Mouse (Mus musculus) cerebellum, postnatal 25 days (tissue): ENCODE data around the gene Polrmt.

Experiments used
- DNase-seq, 2 experiments: peaks; one replicate each; pipeline ENCODE4 v3.0.0; 2021; ENCODE audit warnings: mixed read lengths in 2 of 2

Polrmt gene

GRCm38 (mm10) chr10:79745898-79746773 lies at the start of gene Polrmt:
Gene Polrmt (minus strand): TSS chr10:79746581.
- DNase-seq: peak; percentile 95 to 97

- DNase-seq: no peak
Measured at GRCm38 (mm10) chr10:79795905-79796304, 49.5 kb upstream of the Polrmt start.

GRCm38 (mm10) chr10:79794491-79794931 lies 48.1 kb upstream of the Polrmt start:
- peak; percentile 62 to 67 for DNase-seq

GRCm38 (mm10) chr10:79793738-79794490 lies 47.5 kb upstream of the Polrmt start:
- peak in 1 of 2 experiments; percentile 64 for DNase-seq

GRCm38 (mm10) chr10:79793051-79793737 lies 46.8 kb upstream of the Polrmt start, which contains the start of gene Palm:
Gene Palm (plus strand): TSS chr10:79793572.
- DNase-seq: peak; percentile 91 to 95

- DNase-seq: no peak
Measured at GRCm38 (mm10) chr10:79792339-79793040, 46.1 kb upstream of the Polrmt start.

- no peak for DNase-seq
Measured at GRCm38 (mm10) chr10:79790861-79791260, 44.5 kb upstream of the Polrmt start, which contains the start of gene Prss57. Gene Prss57 (minus strand): TSS chr10:79790961.

GRCm38 (mm10) chr10:79789581-79789980 lies 43.2 kb upstream of the Polrmt start:
- DNase-seq: no peak

- peak; percentile 86 to 91 for DNase-seq
Measured at GRCm38 (mm10) chr10:79788386-79789158, 42.2 kb upstream of the Polrmt start.

GRCm38 (mm10) chr10:79783920-79784800 lies 37.8 kb upstream of the Polrmt start:
- DNase-seq: peak in 1 of 2 experiments; percentile 70

- no peak for DNase-seq
Measured at GRCm38 (mm10) chr10:79783050-79783449, 36.7 kb upstream of the Polrmt start.

GRCm38 (mm10) chr10:79781956-79782355 lies 35.6 kb upstream of the Polrmt start:
- no peak for DNase-seq

- no peak for DNase-seq
Measured at GRCm38 (mm10) chr10:79781139-79781538, 34.8 kb upstream of the Polrmt start.

- peak in 1 of 2 experiments; percentile 79 for DNase-seq
Measured at GRCm38 (mm10) chr10:79780664-79781015, 34.3 kb upstream of the Polrmt start.

- DNase-seq: peak; percentile 97 to 98
Measured at GRCm38 (mm10) chr10:79779784-79780663, 33.6 kb upstream of the Polrmt start.

- no peak for DNase-seq
Measured at GRCm38 (mm10) chr10:79779193-79779592, 32.8 kb upstream of the Polrmt start.

GRCm38 (mm10) chr10:79778006-79778405 lies 31.6 kb upstream of the Polrmt start:
- peak in 1 of 2 experiments; percentile 64 for DNase-seq

GRCm38 (mm10) chr10:79777103-79777531 lies 30.7 kb upstream of the Polrmt start, which contains the start of gene Fstl3:
Gene Fstl3 (plus strand): TSS chr10:79777272.
- peak in 1 of 2 experiments; percentile 48 for DNase-seq
